Mouse (Mus musculus): ENCODE measurements around the gene Chrd. TPM values are rescaled to one million over a fixed set of nuclear protein-coding genes. Genes with fewer than 3 reads are reported as not detected.

The Chrd gene
- polyA plus RNA-seq, 1 experiment from 2014 or later: 3.6 TPM

GRCm38 (mm10) chr16:20761681-20762080 is 28.8 kb downstream of the Chrd start:
- Histone ChIP-seq H3K4me1 (replicated peaks) (no peaks in the 10 kb centered on the region), H3K4me3 (no peak overlapping the region), H3K27me3 (ENCODE audit: insufficient read depth, poor library complexity, severe bottlenecking) (no peaks in the 10 kb centered on the region), H3K36me3 (no peaks in the 10 kb centered on the region), H3K27ac (no peak overlapping the region), H3K9me3 (no peaks in the 10 kb centered on the region)
- WGBS: 13% methylated on average over 3 of the region's 3 CpGs
- DNase-seq (ENCODE audit: low spot score): peak; percentile 42

- WGBS: 48% methylated on average over 9 of the region's 9 CpGs
These were observed 32.3 kb downstream of the Chrd start for GRCm38 (mm10) chr16:20765244-20765643.

GRCm38 (mm10) chr16:20775021-20775420 is 42.1 kb downstream of the Chrd start:
- H3K27ac ChIP-seq: no peak overlapping the region
- no peaks in the 10 kb centered on the region for H3K4me1 ChIP-seq (replicated peaks)
- no peak overlapping the region for H3K4me3 ChIP-seq
- H3K9me3 ChIP-seq: peaks cover 7% of the 10 kb centered on the region; the same call in 1 of the 2 replicates
- DNase-seq (ENCODE audit: low spot score): no peak
- H3K36me3 ChIP-seq: no peaks in the 10 kb centered on the region
- no peaks in the 10 kb centered on the region for H3K27me3 ChIP-seq (ENCODE audit: insufficient read depth, poor library complexity, severe bottlenecking)
- 82% methylated on average over 5 of the region's 5 CpGs for WGBS

More at GRCm38 (mm10) chr16:20765244-20765643, 32.3 kb downstream of the Chrd start:
- no peaks in the 10 kb centered on the region for H3K9me3 ChIP-seq
- H3K4me3 ChIP-seq: no peak overlapping the region
- no peaks in the 10 kb centered on the region for H3K36me3 ChIP-seq
- DNase-seq (ENCODE audit: low spot score): peak; percentile 56
- H3K4me1 ChIP-seq (replicated peaks): no peaks in the 10 kb centered on the region
- no peaks in the 10 kb centered on the region for H3K27me3 ChIP-seq (ENCODE audit: insufficient read depth, poor library complexity, severe bottlenecking)
- no peak overlapping the region for H3K27ac ChIP-seq

- Histone ChIP-seq H3K27ac (no peak overlapping the region), H3K9me3 (no peaks in the 10 kb centered on the region), H3K4me3 (no peak overlapping the region), H3K4me1 (replicated peaks) (no peaks in the 10 kb centered on the region), H3K27me3 (ENCODE audit: insufficient read depth, poor library complexity, severe bottlenecking) (no peaks in the 10 kb centered on the region), H3K36me3 (no peaks in the 10 kb centered on the region)
- 84% methylated on average over 3 of the region's 3 CpGs for WGBS
- DNase-seq (ENCODE audit: low spot score): no peak
These were observed 46.9 kb downstream of the Chrd start for GRCm38 (mm10) chr16:20779846-20780245.

GRCm38 (mm10) chr16:20781101-20781630 is 48.2 kb downstream of the Chrd start:
- 74% methylated on average over 4 of the region's 4 CpGs for WGBS
- H3K27me3 ChIP-seq (ENCODE audit: insufficient read depth, poor library complexity, severe bottlenecking): no peaks in the 10 kb centered on the region
- no peak overlapping the region for H3K27ac ChIP-seq
- H3K4me3 ChIP-seq: no peak overlapping the region
- H3K36me3 ChIP-seq: no peaks in the 10 kb centered on the region
- DNase-seq (ENCODE audit: low spot score): no peak
- H3K9me3 ChIP-seq: no peaks in the 10 kb centered on the region
- no peaks in the 10 kb centered on the region for H3K4me1 ChIP-seq (replicated peaks)

GRCm38 (mm10) chr16:20783891-20784290 is 51.0 kb downstream of the Chrd start:
- Histone ChIP-seq H3K36me3 (no peaks in the 10 kb centered on the region), H3K4me1 (replicated peaks) (no peaks in the 10 kb centered on the region), H3K27me3 (ENCODE audit: insufficient read depth, poor library complexity, severe bottlenecking) (no peaks in the 10 kb centered on the region), H3K27ac (no peak overlapping the region), H3K9me3 (no peaks in the 10 kb centered on the region), H3K4me3 (no peak overlapping the region)
- DNase-seq (ENCODE audit: low spot score): no peak
- WGBS: 81% methylated on average over 2 of the region's 2 CpGs

GRCm38 (mm10) chr16:20784754-20785153 is 51.8 kb downstream of the Chrd start:
- Histone ChIP-seq H3K27ac (no peak overlapping the region), H3K36me3 (no peaks in the 10 kb centered on the region), H3K4me1 (replicated peaks) (no peaks in the 10 kb centered on the region), H3K4me3 (no peak overlapping the region), H3K9me3 (no peaks in the 10 kb centered on the region), H3K27me3 (ENCODE audit: insufficient read depth, poor library complexity, severe bottlenecking) (no peaks in the 10 kb centered on the region)
- no peak for DNase-seq (ENCODE audit: low spot score)

GRCm38 (mm10) chr16:20786556-20786955 is 53.6 kb downstream of the Chrd start:
- Histone ChIP-seq H3K27me3 (ENCODE audit: insufficient read depth, poor library complexity, severe bottlenecking) (no peaks in the 10 kb centered on the region), H3K4me1 (replicated peaks) (no peaks in the 10 kb centered on the region), H3K4me3 (no peak overlapping the region), H3K36me3 (no peaks in the 10 kb centered on the region), H3K9me3 (no peaks in the 10 kb centered on the region), H3K27ac (no peak overlapping the region)
- WGBS: 90% methylated on average over 6 of the region's 6 CpGs
- DNase-seq (ENCODE audit: low spot score): no peak

GRCm38 (mm10) chr16:20791803-20792202 is 58.9 kb downstream of the Chrd start:
- no peak overlapping the region for H3K27ac ChIP-seq
- DNase-seq (ENCODE audit: low spot score): no peak

More at GRCm38 (mm10) chr16:20791803-20792202, 58.9 kb downstream of the Chrd start:
- H3K4me1 ChIP-seq (replicated peaks): no peaks in the 10 kb centered on the region
- H3K27me3 ChIP-seq (ENCODE audit: insufficient read depth, poor library complexity, severe bottlenecking): no peaks in the 10 kb centered on the region
- H3K9me3 ChIP-seq: no peaks in the 10 kb centered on the region
- no peak overlapping the region for H3K4me3 ChIP-seq
- 68% methylated on average over 6 of the region's 6 CpGs for WGBS
- H3K36me3 ChIP-seq: no peaks in the 10 kb centered on the region

Other genes with a start within 250 kb of the Chrd start
- 150 and 153 TPM in 2 replicates for gene Eif2b5, start 234.3 kb upstream of the Chrd start, polyA plus RNA-seq (2016; fragmentation: Nextera tagmentation; extraction: Ambion mirVana)
- 32.6 and 51.1 TPM in 2 replicates for gene Dvl3, start 216.1 kb upstream of the Chrd start, polyA plus RNA-seq (2016; fragmentation: Nextera tagmentation; extraction: Ambion mirVana)
- gene Ap2m1, start 197.6 kb upstream of the Chrd start, polyA plus RNA-seq (2016; fragmentation: Nextera tagmentation; extraction: Ambion mirVana): 705 and 825 TPM in 2 replicates
- 59.4 and 65.2 TPM in 2 replicates for gene Abcf3, start 184.6 kb upstream of the Chrd start, polyA plus RNA-seq (2016; fragmentation: Nextera tagmentation; extraction: Ambion mirVana)
- gene Vwa5b2, start 143.7 kb upstream of the Chrd start, polyA plus RNA-seq (2016; fragmentation: Nextera tagmentation; extraction: Ambion mirVana): 2.9 and 4.0 TPM in 2 replicates
- 33.4 and 38.8 TPM in 2 replicates for gene Eef1akmt4, start 121.5 kb upstream of the Chrd start, polyA plus RNA-seq (2016; fragmentation: Nextera tagmentation; extraction: Ambion mirVana)
- gene Gm49333, start 121.5 kb upstream of the Chrd start, polyA plus RNA-seq (2016; fragmentation: Nextera tagmentation; extraction: Ambion mirVana): 0.18 TPM in 1 of 2 replicates, not detected in the other
- 59.2 and 61.3 TPM in 2 replicates for gene Alg3, start 121.4 kb upstream of the Chrd start, polyA plus RNA-seq (2016; fragmentation: Nextera tagmentation; extraction: Ambion mirVana)
- 2.6 and 4.2 TPM in 2 replicates for gene Camk2n2, start 111.8 kb upstream of the Chrd start, polyA plus RNA-seq (2016; fragmentation: Nextera tagmentation; extraction: Ambion mirVana)
- gene Ece2, start 103.3 kb upstream of the Chrd start, polyA plus RNA-seq (2016; fragmentation: Nextera tagmentation; extraction: Ambion mirVana): 4.2 TPM in 2 replicates
- 466 and 503 TPM in 2 replicates for gene Psmd2, start 81.5 kb upstream of the Chrd start, polyA plus RNA-seq (2016; fragmentation: Nextera tagmentation; extraction: Ambion mirVana)
- gene Eif4g1, start 64.8 kb upstream of the Chrd start, polyA plus RNA-seq (2016; fragmentation: Nextera tagmentation; extraction: Ambion mirVana): 181 and 224 TPM in 2 replicates
- gene Fam131a, start 39.9 kb upstream of the Chrd start, polyA plus RNA-seq (2016; fragmentation: Nextera tagmentation; extraction: Ambion mirVana): 6.7 and 9.4 TPM in 2 replicates
- 114 and 140 TPM in 2 replicates for gene Polr2h, start 15.5 kb upstream of the Chrd start, polyA plus RNA-seq (2016; fragmentation: Nextera tagmentation; extraction: Ambion mirVana)
- gene Clcn2, start 15.4 kb upstream of the Chrd start, polyA plus RNA-seq (2016; fragmentation: Nextera tagmentation; extraction: Ambion mirVana): 15.5 and 22.1 TPM in 2 replicates
- gene Thpo, start 1.4 kb downstream of the Chrd start, polyA plus RNA-seq (2016; fragmentation: Nextera tagmentation; extraction: Ambion mirVana): 0.30 and 0.77 TPM in 2 replicates

All from hindbrain, embryonic 10.5 days (tissue).